In genomic region chr6:125496417-125496816, GRCm38 (mm10) we compare ENCODE assay signal across 21 mouse cellular contexts.
"Had no signal": no experiment of that assay in that cellular context is flagged by ENCODE, and none has a peak within 500 bp of the region (broad histone marks: within the 10 kb centered on the region; RNA-seq: fewer than 3 reads in every experiment).

No protein-coding gene starts in this region.

- H3K4me3 ChIP-seq: gastrocnemius, adult 2 months; heart, embryonic 10.5 days; heart, embryonic 12.5 days; hindbrain, embryonic 13.5 days; hindbrain, embryonic 15.5 days; layer of hippocampus, adult 2 months; left cerebral cortex, adult 2 months; limb, embryonic 12.5 days; liver, embryonic 12.5 days had no signal

- H3K4me2 ChIP-seq: heart, embryonic 12.5 days; hindbrain, embryonic 13.5 days; hindbrain, embryonic 15.5 days; limb, embryonic 12.5 days; liver, embryonic 12.5 days had no signal

- H3K9ac ChIP-seq: heart, embryonic 12.5 days; hindbrain, embryonic 13.5 days; hindbrain, embryonic 15.5 days; limb, embryonic 12.5 days; liver, embryonic 12.5 days; liver, embryonic 14.5 days had no signal

- DNase-seq: gastrocnemius, adult 2 months; gastrocnemius, postnatal 10 days; gastrocnemius, postnatal 25 days; heart, adult 18-20 months; heart, postnatal 10 days; kidney, adult 11 months; kidney, adult 2 months; kidney, postnatal 10 days; kidney, postnatal 25 days; kidney, postnatal 4 days had no signal

- ATAC-seq: hindbrain, postnatal 0 days; intestine, embryonic 16.5 days; liver, embryonic 12.5 days had no signal

- H3K36me3 ChIP-seq: heart, embryonic 10.5 days; heart, embryonic 12.5 days; hindbrain, embryonic 13.5 days; hindbrain, embryonic 15.5 days; limb, embryonic 12.5 days; liver, embryonic 12.5 days had no signal

- H3K27ac ChIP-seq: gastrocnemius, adult 2 months; heart, embryonic 10.5 days; hindbrain, embryonic 13.5 days; hindbrain, embryonic 15.5 days; hindbrain, postnatal 0 days; layer of hippocampus, adult 2 months; left cerebral cortex, adult 2 months; limb, embryonic 12.5 days; liver, embryonic 12.5 days; liver, embryonic 14.5 days had no signal

- H3K9me3 ChIP-seq: heart, embryonic 10.5 days; heart, embryonic 12.5 days; hindbrain, embryonic 13.5 days; hindbrain, embryonic 15.5 days; limb, embryonic 12.5 days; liver, embryonic 12.5 days had no signal
